Comparison of ENCODE assay signal across 8 mouse cellular contexts in the genomic region with DNA sequence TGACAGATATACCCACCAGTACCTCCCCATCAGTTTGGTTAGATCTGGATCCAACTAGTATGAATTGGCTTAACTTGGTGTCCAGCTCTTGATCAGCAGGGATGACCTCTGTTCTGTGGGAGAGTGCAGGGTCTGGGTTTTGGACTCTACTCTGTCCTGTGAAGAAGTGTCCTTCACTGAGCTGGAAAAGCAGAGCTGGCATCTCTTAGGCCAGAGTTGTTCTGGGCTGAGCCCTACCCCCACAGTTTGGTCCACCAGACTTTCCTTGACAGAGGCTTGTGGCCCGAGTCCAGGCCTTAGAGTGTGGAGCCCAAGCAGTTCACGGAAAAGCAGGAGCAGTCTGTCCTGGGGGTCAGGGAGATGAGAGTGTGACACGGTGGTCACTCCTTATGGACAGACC. TPM values are rescaled to one million over a fixed set of nuclear protein-coding genes. Genes with fewer than 3 reads are reported as not detected.
DNase-seq lines count a peak whose midpoint lies in the region; ATAC-seq and TF ChIP-seq lines count a peak whose summit lies in the region.

No protein-coding gene starts in this region.

- no peaks in the 10 kb centered on the region for H3K36me3 ChIP-seq in liver, adult 2 months (ENCODE audit: control insufficient read depth, insufficient read depth, low read length)
- H3K36me3 ChIP-seq in forebrain, embryonic 14.5 days (ENCODE audit: control insufficient read depth, insufficient read depth, low read length) = no peaks in the 10 kb centered on the region
- no peaks in the 10 kb centered on the region for H3K36me3 ChIP-seq in neural tube, embryonic 14.5 days (ENCODE audit: control insufficient read depth, insufficient read depth, low read length)

- peaks cover 41% of the 10 kb centered on the region for H3K4me1 ChIP-seq in liver, adult 2 months (ENCODE audit: control insufficient read depth, insufficient read depth, low read length)
- H3K4me1 ChIP-seq in forebrain, embryonic 14.5 days (ENCODE audit: control insufficient read depth, insufficient read depth, low read length) = peaks cover 49% of the 10 kb centered on the region
- H3K4me1 ChIP-seq in neural tube, embryonic 14.5 days (ENCODE audit: control insufficient read depth, insufficient read depth, low read length) = peaks cover 42% of the 10 kb centered on the region

- no peak for TF ChIP-seq POLR2A in liver, adult 2 months (IDR thresholded peaks at IDR 0.05; ENCODE audit: extremely low read depth, insufficient read depth, low read length)

- WGBS in liver, adult 2 months = 76% methylated on average over 3 of the region's 3 CpGs
- 63% methylated on average over 3 of the region's 3 CpGs for WGBS in forebrain, embryonic 14.5 days
- WGBS in neural tube, embryonic 14.5 days = 77% methylated on average over 3 of the region's 3 CpGs

- H3K9me3 ChIP-seq in forebrain, embryonic 14.5 days (replicated peaks; ENCODE audit: control insufficient read depth, low read length) = no peaks in the 10 kb centered on the region
- H3K9me3 ChIP-seq in neural tube, embryonic 14.5 days (ENCODE audit: control insufficient read depth, low read length) = no peaks in the 10 kb centered on the region

- no peaks in the 10 kb centered on the region for H3K27me3 ChIP-seq in liver, adult 2 months (ENCODE audit: control insufficient read depth, insufficient read depth, low read length)
- H3K27me3 ChIP-seq in forebrain, embryonic 14.5 days (replicated peaks; ENCODE audit: control insufficient read depth, insufficient read depth, low read length) = no peaks in the 10 kb centered on the region
- no peaks in the 10 kb centered on the region for H3K27me3 ChIP-seq in neural tube, embryonic 14.5 days (ENCODE audit: control insufficient read depth, insufficient read depth, low read length)

- peak; percentile 68 for DNase-seq in liver, adult 2 months (ENCODE audit: extremely low read depth, low read depth, low spot score)
- no peak for DNase-seq in liver
- no peak for DNase-seq in forebrain, embryonic 14.5 days (ENCODE audit: low spot score)
- peak; percentile 75 to 91 for DNase-seq in kidney, postnatal 25 days
- no peak for DNase-seq in ovary, postnatal 36 days (ENCODE audit: low spot score)
- no peak for DNase-seq in left cerebral cortex, adult 11 months (ENCODE audit: low spot score)
- DNase-seq in adrenal gland, postnatal 25 days = no peak

- no peak for ATAC-seq in forebrain, embryonic 14.5 days
- ATAC-seq in neural tube, embryonic 14.5 days (ENCODE audit: low read depth) = no peak

- no peak overlapping the region for H3K4me3 ChIP-seq in liver, adult 2 months (ENCODE audit: insufficient read depth, low read depth, low read length)
- H3K4me3 ChIP-seq in forebrain, embryonic 14.5 days (ENCODE audit: low read depth, low read length) = no peak overlapping the region
- no peak overlapping the region for H3K4me3 ChIP-seq in neural tube, embryonic 14.5 days (ENCODE audit: low read depth, low read length)

- TF ChIP-seq CTCF in liver, adult 2 months (IDR thresholded peaks at IDR 0.05; ENCODE audit: low read depth, low read length) = no peak

- H3K9ac ChIP-seq in liver, adult 2 months (ENCODE audit: low read depth, low read length) = no peak overlapping the region
- peak overlapping the region; percentile 25; the same call in 1 of the 2 replicates for H3K9ac ChIP-seq in forebrain, embryonic 14.5 days (ENCODE audit: low read length)
- H3K9ac ChIP-seq in neural tube, embryonic 14.5 days (replicated peaks; ENCODE audit: low read depth, low read length) = no peak overlapping the region

- no peaks in the 10 kb centered on the region for H3K79me2 ChIP-seq in liver, adult 2 months (ENCODE audit: control insufficient read depth, insufficient read depth, low read length)

- no peak overlapping the region for H3K27ac ChIP-seq in liver, adult 2 months (replicated peaks; ENCODE audit: insufficient read depth, low read depth, low read length)
- no peak overlapping the region for H3K27ac ChIP-seq in forebrain, embryonic 14.5 days (ENCODE audit: low read depth, low read length)
- no peak overlapping the region for H3K27ac ChIP-seq in neural tube, embryonic 14.5 days (ENCODE audit: low read depth, low read length)

- H3K4me2 ChIP-seq in forebrain, embryonic 14.5 days (ENCODE audit: low read length) = peak overlapping the region; percentile 81; the same call in 1 of the 2 replicates
- peak overlapping the region; percentile 36; the same call in 1 of the 2 replicates for H3K4me2 ChIP-seq in neural tube, embryonic 14.5 days (ENCODE audit: low read depth, low read length)

RNA-seq across cellular contexts. Expression of a gene that starts 3.2 kb away (rescaled TPM):
- 2.3 and 3.9 TPM in 2 replicates for total RNA-seq in liver, adult 2 months (2014; rRNA removed)
- polyA plus RNA-seq in liver, adult 2 months (2012; rRNA removed) = 2.4 and 2.7 TPM in 2 replicates
- 7.8 and 9.0 TPM in 2 replicates for polyA plus RNA-seq in forebrain, embryonic 14.5 days (2014; fragmentation: Nextera tagmentation; extraction: Ambion mirVana)
- polyA plus RNA-seq in neural tube, embryonic 14.5 days (2014; fragmentation: Nextera tagmentation; extraction: Ambion mirVana) = 8.8 and 9.8 TPM in 2 replicates
- total RNA-seq in adrenal gland, postnatal 25 days (2021) = 4.8 and 5.2 TPM in 2 replicates

RNA-seq across cellular contexts. Expression of a gene that starts 29.6 kb away (rescaled TPM):
- total RNA-seq in liver, adult 2 months (2014; rRNA removed) = 5.1 and 7.9 TPM in 2 replicates
- 7.7 and 9.3 TPM in 2 replicates for polyA plus RNA-seq in liver, adult 2 months (2012; rRNA removed)
- 32.6 and 39.3 TPM in 2 replicates for polyA plus RNA-seq in forebrain, embryonic 14.5 days (2014; fragmentation: Nextera tagmentation; extraction: Ambion mirVana)
- polyA plus RNA-seq in neural tube, embryonic 14.5 days (2014; fragmentation: Nextera tagmentation; extraction: Ambion mirVana) = 46.2 and 49.3 TPM in 2 replicates
- 49.1 and 54.0 TPM in 2 replicates for total RNA-seq in adrenal gland, postnatal 25 days (2021)

RNA-seq across cellular contexts. Expression of a gene that starts 37.0 kb away (rescaled TPM):
- 4.4 and 6.8 TPM in 2 replicates for total RNA-seq in liver, adult 2 months (2014; rRNA removed)
- polyA plus RNA-seq in liver, adult 2 months (2012; rRNA removed) = 11.3 and 14.1 TPM in 2 replicates
- 5.2 and 5.9 TPM in 2 replicates for polyA plus RNA-seq in forebrain, embryonic 14.5 days (2014; fragmentation: Nextera tagmentation; extraction: Ambion mirVana)
- 5.4 and 9.4 TPM in 2 replicates for polyA plus RNA-seq in neural tube, embryonic 14.5 days (2014; fragmentation: Nextera tagmentation; extraction: Ambion mirVana)
- total RNA-seq in adrenal gland, postnatal 25 days (2021) = 36.7 and 53.2 TPM in 2 replicates

Comparison
In these comparisons a context has a peak if more than half of its experiments do, and no peak if none do; other contexts are left out.
1. DNase-seq: peak in liver, adult 2 months (single experiment) and kidney, postnatal 25 days (2 of 2); none in liver (single experiment), forebrain, embryonic 14.5 days (single experiment), ovary, postnatal 36 days (single experiment), left cerebral cortex, adult 11 months (single experiment) and adrenal gland, postnatal 25 days (single experiment).